Mouse (Mus musculus): ENCODE data around the gene Fggy.

DNA sequence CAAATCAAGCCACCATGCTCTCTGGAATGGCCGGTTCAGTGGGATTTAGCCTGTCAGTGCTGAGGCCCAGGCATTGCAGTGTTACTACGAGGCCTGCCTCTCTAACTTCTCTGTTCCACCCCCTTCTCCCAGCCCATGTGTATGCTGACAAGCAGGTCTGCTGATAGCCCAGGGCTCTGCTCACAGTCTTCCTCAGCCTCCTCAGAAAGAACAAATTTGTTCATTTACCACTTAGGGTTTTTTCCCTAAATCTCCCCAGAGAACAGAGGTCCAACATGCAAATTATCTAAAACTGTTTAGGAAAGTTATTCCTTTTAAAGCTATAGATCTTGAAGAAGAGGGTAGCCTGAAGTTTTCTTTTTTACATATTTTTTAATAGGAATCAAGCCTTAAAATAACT lies 179.4 kb downstream of the Fggy start:
- TF ChIP-seq CTCF (IDR thresholded peaks at IDR 0.05; ENCODE audit: control insufficient read depth, insufficient read depth, insufficient replicate concordance, low read depth, low read length) (no peak), POLR2A (IDR thresholded peaks at IDR 0.05; ENCODE audit: control insufficient read depth, low read depth, low read length) (no peak)
